Mouse (Mus musculus): ENCODE results near the gene Lect2. TPM values are rescaled to one million over a fixed set of nuclear protein-coding genes. Genes with fewer than 3 reads are reported as not detected.

Gene Lect2
- polyA plus RNA-seq, 1 experiment, result not detected

DNA sequence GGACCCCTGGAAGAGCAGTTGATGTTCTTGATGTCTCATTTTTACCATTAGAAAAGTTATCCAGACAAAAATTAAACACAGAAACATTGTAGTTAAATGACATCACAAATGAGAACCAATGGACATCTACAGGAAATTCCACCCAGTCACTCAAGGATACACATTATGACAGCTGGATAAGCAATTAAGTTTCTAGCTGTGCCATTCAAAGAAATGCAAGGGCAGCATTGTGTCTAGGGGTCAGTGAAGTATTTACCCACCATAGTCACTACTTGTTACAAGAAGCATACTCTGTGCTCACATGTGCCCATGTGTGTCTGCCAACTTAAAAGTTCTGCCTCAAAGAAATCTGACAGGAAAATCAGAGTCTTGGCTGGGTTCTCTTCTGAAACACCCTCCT is 34.7 kb downstream of the Lect2 start:
- TF ChIP-seq POLR2A (IDR thresholded peaks at IDR 0.05; ENCODE audit: control insufficient read depth, low read depth, low read length) (no peak), CTCF (IDR thresholded peaks at IDR 0.05; ENCODE audit: control insufficient read depth, insufficient read depth, insufficient replicate concordance, low read depth, low read length) (no peak)
- H3K4me3 ChIP-seq (ENCODE audit: control insufficient read depth, low read depth, low read length), result no peak overlapping the region

DNA sequence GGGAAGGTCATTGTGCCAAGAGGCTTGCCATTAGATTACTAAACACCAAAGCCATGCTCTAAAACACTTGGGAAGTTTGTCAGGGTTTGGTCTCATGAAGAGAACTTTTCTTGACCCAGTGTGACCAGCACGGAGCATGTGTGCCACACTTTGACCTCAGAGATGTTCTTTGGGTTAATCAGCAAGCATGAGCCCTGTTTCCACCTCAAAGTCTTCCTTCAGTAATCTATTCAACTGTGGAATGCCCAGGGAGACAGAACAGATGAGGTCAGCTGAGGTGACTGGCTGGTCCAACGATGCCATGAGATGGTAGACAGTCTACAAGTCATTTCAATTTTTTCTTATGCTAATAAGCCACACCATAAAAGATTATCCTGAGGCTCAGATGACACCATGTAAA is 38.5 kb downstream of the Lect2 start:
- H3K4me1 ChIP-seq (ENCODE audit: control insufficient read depth, insufficient read depth, low read length), result no peaks in the 10 kb centered on the region
- no peaks in the 10 kb centered on the region for H3K36me3 ChIP-seq (ENCODE audit: control insufficient read depth, insufficient read depth, low read length)
- TF ChIP-seq CTCF (IDR thresholded peaks at IDR 0.05; ENCODE audit: control insufficient read depth, insufficient read depth, insufficient replicate concordance, low read depth, low read length), result no peak
- no peak for TF ChIP-seq POLR2A (IDR thresholded peaks at IDR 0.05; ENCODE audit: control insufficient read depth, low read depth, low read length)
- no peak overlapping the region for H3K27ac ChIP-seq (ENCODE audit: control insufficient read depth, insufficient read depth, low read depth, low read length)
- H3K27me3 ChIP-seq (ENCODE audit: control insufficient read depth, insufficient read depth, low read length), result no peaks in the 10 kb centered on the region
- H3K4me3 ChIP-seq (ENCODE audit: control insufficient read depth, low read depth, low read length), result no peak overlapping the region

More for the DNA sequence above, 34.7 kb downstream of the Lect2 start:
- Histone ChIP-seq H3K36me3 (ENCODE audit: control insufficient read depth, insufficient read depth, low read length) (no peaks in the 10 kb centered on the region), H3K4me1 (ENCODE audit: control insufficient read depth, insufficient read depth, low read length) (no peaks in the 10 kb centered on the region), H3K27me3 (ENCODE audit: control insufficient read depth, insufficient read depth, low read length) (no peaks in the 10 kb centered on the region), H3K27ac (ENCODE audit: control insufficient read depth, insufficient read depth, low read depth, low read length) (no peak overlapping the region)

- TF ChIP-seq CTCF (IDR thresholded peaks at IDR 0.05; ENCODE audit: control insufficient read depth, insufficient read depth, insufficient replicate concordance, low read depth, low read length), result no peak
- no peak for TF ChIP-seq POLR2A (IDR thresholded peaks at IDR 0.05; ENCODE audit: control insufficient read depth, low read depth, low read length)
Observed at GRCm38 (mm10) chr13:56506871-56507496, 41.3 kb downstream of the Lect2 start.

DNA sequence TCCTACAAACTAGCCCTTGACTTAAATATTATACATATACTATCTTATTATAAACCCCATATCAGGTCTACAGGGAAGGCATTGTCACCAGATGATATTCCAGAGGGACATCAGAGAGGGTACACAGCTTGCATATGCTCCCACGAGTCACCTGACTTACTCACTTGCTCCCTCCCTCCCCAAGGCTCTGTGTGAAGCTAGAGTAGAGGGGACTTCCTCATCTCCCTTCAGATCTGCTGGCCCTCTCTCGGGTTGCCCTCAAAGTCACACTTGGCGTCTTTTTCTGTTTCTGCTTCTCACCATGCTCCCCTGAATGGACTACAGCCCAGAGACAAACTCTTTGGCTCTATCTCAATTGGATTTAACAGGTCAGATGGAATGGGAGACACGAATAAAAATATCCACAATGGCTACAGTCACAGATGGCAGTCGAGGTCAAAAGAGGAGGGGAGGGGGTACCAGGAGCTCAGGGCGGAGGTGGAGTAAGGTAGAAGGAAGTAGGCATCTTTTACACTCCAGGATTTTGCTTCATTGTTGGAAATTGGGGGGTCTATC is 46.4 kb downstream of the Lect2 start:
- Histone ChIP-seq H3K4me1 (ENCODE audit: control insufficient read depth, insufficient read depth, low read length) (no peaks in the 10 kb centered on the region), H3K27ac (ENCODE audit: control insufficient read depth, insufficient read depth, low read depth, low read length) (no peak overlapping the region), H3K27me3 (ENCODE audit: control insufficient read depth, insufficient read depth, low read length) (no peaks in the 10 kb centered on the region)

More at GRCm38 (mm10) chr13:56506871-56507496, 41.3 kb downstream of the Lect2 start:
- Histone ChIP-seq H3K36me3 (ENCODE audit: control insufficient read depth, insufficient read depth, low read length) (no peaks in the 10 kb centered on the region), H3K27ac (ENCODE audit: control insufficient read depth, insufficient read depth, low read depth, low read length) (no peak overlapping the region), H3K4me3 (ENCODE audit: control insufficient read depth, low read depth, low read length) (no peak overlapping the region), H3K27me3 (ENCODE audit: control insufficient read depth, insufficient read depth, low read length) (no peaks in the 10 kb centered on the region), H3K4me1 (ENCODE audit: control insufficient read depth, insufficient read depth, low read length) (no peaks in the 10 kb centered on the region)

GRCm38 (mm10) chr13:56500636-56501035 is 47.7 kb downstream of the Lect2 start:
- Histone ChIP-seq H3K36me3 (ENCODE audit: control insufficient read depth, insufficient read depth, low read length) (no peaks in the 10 kb centered on the region), H3K27me3 (ENCODE audit: control insufficient read depth, insufficient read depth, low read length) (no peaks in the 10 kb centered on the region), H3K4me1 (ENCODE audit: control insufficient read depth, insufficient read depth, low read length) (no peaks in the 10 kb centered on the region), H3K4me3 (ENCODE audit: control insufficient read depth, low read depth, low read length) (no peak overlapping the region), H3K27ac (ENCODE audit: control insufficient read depth, insufficient read depth, low read depth, low read length) (no peak overlapping the region)
- TF ChIP-seq POLR2A (IDR thresholded peaks at IDR 0.05; ENCODE audit: control insufficient read depth, low read depth, low read length) (no peak), CTCF (IDR thresholded peaks at IDR 0.05; ENCODE audit: control insufficient read depth, insufficient read depth, insufficient replicate concordance, low read depth, low read length) (no peak)

More for the DNA sequence above, 46.4 kb downstream of the Lect2 start:
- Histone ChIP-seq H3K4me3 (ENCODE audit: control insufficient read depth, low read depth, low read length) (no peak overlapping the region), H3K36me3 (ENCODE audit: control insufficient read depth, insufficient read depth, low read length) (no peaks in the 10 kb centered on the region)
- TF ChIP-seq CTCF (IDR thresholded peaks at IDR 0.05; ENCODE audit: control insufficient read depth, insufficient read depth, insufficient replicate concordance, low read depth, low read length) (no peak), POLR2A (IDR thresholded peaks at IDR 0.05; ENCODE audit: control insufficient read depth, low read depth, low read length) (no peak)

GRCm38 (mm10) chr13:56500132-56500531 is 48.2 kb downstream of the Lect2 start:
- Histone ChIP-seq H3K4me1 (ENCODE audit: control insufficient read depth, insufficient read depth, low read length) (no peaks in the 10 kb centered on the region), H3K36me3 (ENCODE audit: control insufficient read depth, insufficient read depth, low read length) (no peaks in the 10 kb centered on the region), H3K4me3 (ENCODE audit: control insufficient read depth, low read depth, low read length) (no peak overlapping the region), H3K27ac (ENCODE audit: control insufficient read depth, insufficient read depth, low read depth, low read length) (no peak overlapping the region), H3K27me3 (ENCODE audit: control insufficient read depth, insufficient read depth, low read length) (no peaks in the 10 kb centered on the region)
- TF ChIP-seq POLR2A (IDR thresholded peaks at IDR 0.05; ENCODE audit: control insufficient read depth, low read depth, low read length) (no peak), CTCF (IDR thresholded peaks at IDR 0.05; ENCODE audit: control insufficient read depth, insufficient read depth, insufficient replicate concordance, low read depth, low read length) (peak; percentile 20; the same call in 1 of the 2 replicates)

DNA sequence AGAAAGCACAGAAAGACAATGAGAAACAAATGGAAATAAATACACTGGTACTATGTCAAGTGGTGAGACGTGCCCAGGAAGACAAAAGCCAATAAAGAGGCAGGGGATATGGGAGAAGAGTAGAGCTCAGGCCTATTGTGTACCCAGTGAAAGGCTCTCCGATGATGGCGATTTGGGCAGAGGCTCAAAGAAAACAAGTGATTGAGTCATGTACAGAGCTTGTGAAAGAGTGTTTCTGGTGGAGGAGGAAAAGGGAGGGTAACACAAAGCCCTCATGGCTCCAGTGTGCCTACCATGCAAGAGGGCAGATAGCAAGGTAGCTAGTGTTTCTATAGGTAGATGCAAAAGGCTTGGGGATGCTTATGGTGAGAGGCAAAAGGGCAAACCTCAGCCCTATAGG is 53.9 kb downstream of the Lect2 start:
- H3K4me3 ChIP-seq (ENCODE audit: control insufficient read depth, low read depth, low read length), result no peak overlapping the region
- H3K36me3 ChIP-seq (ENCODE audit: control insufficient read depth, insufficient read depth, low read length), result no peaks in the 10 kb centered on the region
- TF ChIP-seq CTCF (IDR thresholded peaks at IDR 0.05; ENCODE audit: control insufficient read depth, insufficient read depth, insufficient replicate concordance, low read depth, low read length), result no peak
- TF ChIP-seq POLR2A (IDR thresholded peaks at IDR 0.05; ENCODE audit: control insufficient read depth, low read depth, low read length), result no peak
- H3K4me1 ChIP-seq (ENCODE audit: control insufficient read depth, insufficient read depth, low read length), result no peaks in the 10 kb centered on the region
- H3K27ac ChIP-seq (ENCODE audit: control insufficient read depth, insufficient read depth, low read depth, low read length), result no peak overlapping the region
- H3K27me3 ChIP-seq (ENCODE audit: control insufficient read depth, insufficient read depth, low read length), result no peaks in the 10 kb centered on the region

Other genes starting within 250 kb of the Lect2 start
- 27.1 and 27.9 TPM in 2 replicates for gene Gm3045, start 121.9 kb downstream of the Lect2 start, polyA plus RNA-seq (2012; rRNA removed)
- 0.37 and 0.77 TPM in 2 replicates for gene Slc25a48, start 110.1 kb downstream of the Lect2 start, polyA plus RNA-seq (2012; rRNA removed)
- 0.59 and 0.67 TPM in 2 replicates for gene Il9, start 66.3 kb downstream of the Lect2 start, polyA plus RNA-seq (2012; rRNA removed)
- 0.55 and 0.64 TPM in 2 replicates for gene Fbxl21, start 26.0 kb downstream of the Lect2 start, polyA plus RNA-seq (2012; rRNA removed)
- gene Tgfbi, start 61.0 kb upstream of the Lect2 start, polyA plus RNA-seq (2012; rRNA removed), result 10.4 and 12.5 TPM in 2 replicates
- 11.8 and 13.6 TPM in 2 replicates for gene Smad5, start 154.5 kb upstream of the Lect2 start, polyA plus RNA-seq (2012; rRNA removed)
- 0.25 and 0.60 TPM in 2 replicates for gene Gm45623, start 205.3 kb upstream of the Lect2 start, polyA plus RNA-seq (2012; rRNA removed)